Mouse (Mus musculus): Measurements from ENCODE around the gene Hmgn1.
A peak's percentile ranks its signal among the peaks of the same experiment; 100 is the strongest.
"Not testable (repeated sequence)": the region's sequence is repeated elsewhere in the genome, so short reads cannot be mapped to it uniquely, and the experiment has no call there.

Gene Hmgn1

DNA sequence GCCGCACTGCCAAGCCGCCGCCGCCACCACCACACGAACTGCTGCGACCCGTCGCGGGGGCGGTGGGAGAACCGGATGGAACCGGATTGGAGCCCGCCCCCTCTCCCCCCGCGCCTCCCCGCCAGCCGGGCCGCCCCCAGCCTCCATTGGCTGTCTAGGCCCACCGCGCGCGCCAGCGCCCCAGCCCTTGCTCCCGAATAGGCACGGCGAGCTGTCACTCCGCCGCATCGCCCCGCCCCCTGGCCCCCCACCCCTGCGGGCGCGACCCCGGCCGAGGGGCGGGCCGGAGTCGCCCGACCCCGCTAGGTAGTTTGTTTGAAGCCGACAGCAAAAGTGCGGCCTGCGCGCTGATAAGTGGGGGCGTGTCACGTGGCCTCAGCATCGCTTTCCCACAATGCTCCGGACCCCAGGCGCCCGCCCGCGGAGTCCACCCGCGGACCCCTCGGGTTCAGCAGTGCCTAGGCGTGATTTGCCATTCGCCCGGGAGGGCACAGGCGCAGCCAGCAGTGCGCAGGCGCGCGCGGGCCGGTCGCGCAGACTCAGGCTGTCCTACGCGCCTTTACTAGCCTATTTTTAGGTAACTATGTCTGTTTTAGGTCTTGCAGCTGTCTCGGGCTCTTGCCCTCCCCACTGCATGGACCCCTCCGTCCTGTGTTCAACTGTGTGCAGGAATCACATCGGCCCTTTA is at the start of gene Hmgn1:
Gene Hmgn1, minus strand, starts transcription at position 73 of the 688 bp plus-strand sequence.
- peak; percentile 33 for DNase-seq (ENCODE audit: low read depth, low spot score)

DNA sequence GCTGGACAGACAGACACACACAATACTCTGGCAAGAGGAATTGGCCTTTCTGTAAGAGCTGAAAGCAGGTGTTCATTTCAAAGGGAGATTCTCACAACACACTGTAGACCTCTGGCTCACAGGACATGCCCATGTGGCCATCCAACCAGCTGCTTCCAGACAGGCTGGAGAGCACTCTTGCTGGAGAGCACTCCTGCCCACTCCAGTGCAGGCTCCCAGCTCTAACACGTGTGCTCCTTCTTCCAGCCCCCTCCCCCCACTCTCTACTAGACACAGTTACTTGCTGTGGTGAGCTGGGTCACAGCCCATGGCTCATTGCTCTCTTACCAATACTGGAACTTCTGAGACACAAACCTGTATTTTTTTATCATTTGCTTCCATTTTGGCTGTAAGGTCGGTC is 47.9 kb upstream of the Hmgn1 start:
- DNase-seq (ENCODE audit: low read depth, low spot score), result no peak

DNA sequence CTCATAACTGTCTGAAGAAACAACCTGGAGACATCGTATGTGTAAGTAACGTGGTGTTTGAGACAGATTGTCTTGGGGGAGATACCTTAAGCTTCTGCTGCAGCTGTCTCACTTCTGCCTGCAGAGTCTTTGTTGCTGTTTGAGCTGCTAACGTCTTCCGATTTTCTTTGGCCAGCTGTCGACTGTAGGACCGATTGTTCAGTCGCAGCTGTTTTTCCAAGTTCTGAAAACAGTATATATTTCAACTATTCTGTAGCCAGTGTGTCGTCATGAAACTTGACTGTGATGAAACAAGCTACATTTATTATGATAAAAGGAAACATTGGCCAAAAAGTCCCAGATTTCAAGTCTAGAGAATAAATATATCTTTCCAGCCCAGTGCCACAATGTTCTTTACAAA is 46.1 kb upstream of the Hmgn1 start:
- DNase-seq (ENCODE audit: low read depth, low spot score), result no peak

DNA sequence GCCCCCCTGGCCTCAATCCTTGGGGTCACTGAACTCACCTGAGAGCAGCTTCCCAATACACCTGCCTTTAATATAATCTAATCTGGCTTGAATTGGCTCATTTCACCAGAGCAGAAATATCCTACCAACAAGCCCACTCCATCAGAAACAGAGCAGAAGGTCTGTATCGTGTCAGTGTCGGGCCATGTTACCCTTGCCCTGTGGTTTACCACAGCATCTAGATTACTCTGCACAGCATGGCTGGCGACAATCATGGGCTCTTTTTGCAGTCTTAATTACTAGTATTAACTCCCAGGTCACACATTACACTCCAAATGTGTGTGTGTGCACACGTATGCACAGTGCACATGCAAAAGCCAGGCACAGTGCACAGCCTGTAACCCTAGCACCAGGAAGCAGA is 41.3 kb upstream of the Hmgn1 start:
- no peak for DNase-seq (ENCODE audit: low read depth, low spot score)

DNA sequence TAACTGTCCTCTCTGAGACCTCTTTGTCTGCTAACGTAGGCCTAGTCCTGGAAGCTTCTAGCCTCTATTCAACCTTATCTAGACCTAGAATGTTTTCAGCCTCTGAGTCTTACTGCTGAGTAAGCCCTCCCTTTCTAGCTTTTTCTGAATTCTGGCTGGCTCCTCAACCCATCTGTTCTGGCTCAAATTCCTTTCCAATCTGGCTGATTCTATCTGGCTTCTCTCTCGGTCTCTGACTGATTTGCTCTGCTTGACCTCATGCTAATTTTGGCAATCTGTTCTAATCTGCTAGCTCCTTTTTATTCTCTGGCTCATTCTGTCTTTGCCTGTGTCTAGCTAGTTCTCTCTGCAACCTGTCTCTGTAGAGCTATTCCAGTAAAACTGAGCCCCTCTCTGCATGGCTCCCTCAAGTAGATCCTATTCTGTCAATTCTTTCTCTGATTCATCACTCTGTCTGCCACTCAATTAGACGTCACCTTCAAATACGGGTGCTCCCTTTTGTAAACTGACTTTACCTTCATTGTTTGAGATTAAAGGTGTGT is 38.3 kb upstream of the Hmgn1 start:
- DNase-seq (ENCODE audit: low read depth, low spot score), result no peak

DNA sequence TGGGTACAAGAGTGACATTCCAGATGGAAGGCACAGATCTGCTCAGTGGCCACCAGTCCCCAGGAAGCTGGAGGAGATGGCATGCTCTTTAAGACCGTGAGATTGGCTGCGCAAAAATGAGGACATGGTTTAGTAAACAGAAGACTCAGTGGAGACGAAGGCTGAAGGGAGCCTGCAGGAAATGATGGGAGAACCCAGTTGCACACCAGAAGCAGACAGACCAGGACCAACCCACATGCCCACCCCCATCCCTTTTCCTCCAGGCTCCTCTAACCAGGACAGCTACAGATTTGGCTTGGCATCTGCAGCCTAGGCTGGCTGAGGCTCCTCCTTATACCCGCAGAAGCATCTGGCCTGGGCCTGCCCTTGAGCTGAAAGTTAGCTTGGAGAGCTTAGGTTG is 33.8 kb upstream of the Hmgn1 start:
- DNase-seq (ENCODE audit: low read depth, low spot score), result no peak

DNA sequence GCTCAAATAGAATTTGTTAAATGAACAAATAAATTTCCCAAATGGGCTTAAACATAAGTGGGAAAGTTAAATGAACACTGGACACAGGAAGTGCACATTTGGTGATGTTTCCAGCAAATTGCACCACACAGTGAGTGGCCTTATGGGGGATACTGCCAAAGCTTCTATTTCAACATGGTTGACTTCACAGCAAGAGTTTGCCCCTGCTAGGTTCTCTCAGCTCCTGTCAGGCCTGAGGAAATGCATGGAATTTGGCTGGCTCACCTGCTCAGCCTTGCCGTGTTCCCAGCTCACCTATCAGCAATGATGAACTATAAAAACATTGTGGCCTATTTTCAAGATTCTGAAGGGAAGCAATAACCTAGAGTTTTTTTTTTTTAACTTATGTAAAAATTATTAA is 33.4 kb upstream of the Hmgn1 start:
- DNase-seq (ENCODE audit: low read depth, low spot score), result no peak

DNA sequence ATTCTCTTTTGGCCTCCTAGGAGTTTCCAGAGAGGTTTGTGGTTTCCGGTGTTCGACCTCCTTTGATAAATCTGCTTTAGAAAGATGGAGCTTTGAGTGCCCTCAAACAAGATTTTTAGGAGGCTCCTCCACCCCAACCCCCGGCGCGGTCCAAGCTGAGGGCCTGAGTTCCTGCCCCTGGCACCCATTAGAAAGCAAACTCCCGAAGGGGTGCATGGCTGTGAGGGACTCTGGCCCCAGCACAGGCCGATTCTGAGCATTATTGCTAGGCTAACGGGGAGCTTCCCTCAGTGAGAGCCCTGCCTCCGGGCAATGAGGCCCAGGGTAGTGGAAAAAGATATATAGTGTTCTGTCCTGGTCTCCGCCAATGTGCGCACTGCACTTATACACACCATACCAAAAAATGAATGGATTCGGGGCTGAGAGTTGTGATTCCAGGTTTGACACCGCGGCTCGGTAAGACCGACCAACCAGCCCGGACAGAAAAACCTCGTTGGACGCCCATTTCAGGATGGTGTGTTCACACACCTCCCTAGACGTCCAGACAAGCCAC is 32.3 kb upstream of the Hmgn1 start:
- no peak for DNase-seq (ENCODE audit: low read depth, low spot score)

DNA sequence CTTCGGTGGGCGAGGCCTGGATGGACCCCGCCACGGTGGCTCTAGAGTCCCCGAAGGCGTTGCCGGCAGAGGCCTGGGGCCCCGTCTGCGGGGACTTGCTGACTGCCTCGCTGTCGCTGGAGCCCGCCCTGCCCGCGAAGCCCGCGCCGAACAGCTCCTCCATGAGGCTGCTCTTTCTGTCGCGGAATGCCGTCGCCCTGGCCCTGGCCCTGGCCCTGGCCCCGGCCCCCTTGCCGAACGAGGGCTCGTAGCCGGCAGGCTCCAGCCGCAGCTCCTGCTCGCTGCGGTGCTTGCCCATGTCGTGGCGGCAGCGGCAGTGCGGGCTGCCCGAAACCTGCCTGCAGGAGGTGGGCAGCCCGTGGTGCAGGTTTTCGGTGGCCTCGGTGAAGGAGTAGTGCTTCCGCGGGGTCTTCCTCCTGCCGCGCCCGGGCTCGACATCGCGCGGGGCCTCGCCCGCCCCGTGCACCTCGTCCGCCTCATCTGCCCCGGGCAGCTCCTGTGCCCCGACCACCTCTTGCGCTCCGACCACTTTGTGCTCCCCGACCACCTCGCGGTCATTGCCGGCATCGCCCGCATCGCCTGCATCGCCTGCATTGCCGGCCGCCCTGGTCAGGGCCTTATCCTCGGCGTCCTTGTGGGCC is 31.7 kb upstream of the Hmgn1 start:
- no peak for DNase-seq (ENCODE audit: low read depth, low spot score)

DNA sequence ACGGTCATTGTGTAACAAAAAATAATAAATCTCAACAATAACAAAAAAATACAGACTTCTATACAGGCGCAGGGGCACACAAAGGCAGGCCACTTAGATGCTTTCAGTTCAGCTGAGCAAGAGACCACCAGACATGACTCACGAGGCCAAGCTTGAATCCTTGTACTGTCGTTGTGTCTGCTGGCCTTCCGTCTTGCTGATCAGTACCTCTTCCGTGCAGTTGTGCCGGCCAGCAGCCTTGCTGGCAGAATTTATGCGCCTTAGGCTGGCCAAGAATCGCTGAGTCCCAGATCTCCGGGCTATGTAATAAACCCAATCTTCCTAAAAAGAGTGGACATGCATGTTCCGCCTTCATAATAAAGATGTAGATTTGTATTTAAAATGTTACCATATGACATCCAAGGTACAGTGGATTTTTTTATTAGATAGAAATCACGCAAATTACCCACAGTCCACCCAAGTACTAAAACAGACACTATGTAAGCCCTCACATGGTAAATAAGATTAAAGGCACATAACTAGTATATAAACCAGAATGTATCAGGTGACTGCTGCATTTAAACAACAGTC is 31.1 kb upstream of the Hmgn1 start:
- DNase-seq (ENCODE audit: low read depth, low spot score), result no peak

DNA sequence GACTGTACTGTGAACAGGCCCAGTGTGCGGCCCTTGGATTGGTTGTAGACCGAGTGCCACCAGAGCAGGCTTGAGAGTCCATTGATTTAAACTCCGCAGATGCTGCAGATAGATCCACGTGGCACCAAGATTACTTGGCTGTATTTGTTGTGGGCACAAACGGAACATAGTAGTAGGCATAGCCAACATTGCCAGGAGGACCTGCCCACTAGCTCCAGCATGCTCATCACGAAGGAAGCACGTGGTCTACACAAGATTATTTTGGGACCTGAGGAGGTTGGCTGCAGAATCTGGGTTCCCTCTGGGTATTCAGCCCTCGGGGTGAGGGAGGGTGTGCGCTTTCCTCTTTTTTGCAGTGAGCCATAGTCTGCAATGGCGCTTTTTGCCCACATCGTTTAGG is 29.6 kb upstream of the Hmgn1 start:
- no peak for DNase-seq (ENCODE audit: low read depth, low spot score)

DNA sequence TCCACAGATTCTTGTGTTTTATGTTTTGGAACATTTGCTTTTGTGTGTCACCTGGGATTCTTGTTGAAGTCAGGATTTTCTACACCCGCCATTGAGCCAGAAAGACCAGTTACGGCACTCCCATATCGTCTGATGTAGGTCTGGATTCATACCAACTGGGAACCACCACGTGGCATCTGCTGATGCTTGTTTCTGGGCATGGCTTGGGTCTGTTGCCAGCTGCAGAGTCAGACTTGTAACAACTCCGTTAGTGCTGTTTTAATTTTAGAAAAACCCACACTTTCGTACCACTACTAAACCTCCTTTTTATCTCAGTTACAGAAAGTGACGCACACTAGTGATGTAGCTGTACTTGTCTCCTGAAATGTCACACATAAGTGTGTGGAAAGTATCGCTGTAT is 28.5 kb upstream of the Hmgn1 start:
- DNase-seq (ENCODE audit: low read depth, low spot score), result no peak

DNA sequence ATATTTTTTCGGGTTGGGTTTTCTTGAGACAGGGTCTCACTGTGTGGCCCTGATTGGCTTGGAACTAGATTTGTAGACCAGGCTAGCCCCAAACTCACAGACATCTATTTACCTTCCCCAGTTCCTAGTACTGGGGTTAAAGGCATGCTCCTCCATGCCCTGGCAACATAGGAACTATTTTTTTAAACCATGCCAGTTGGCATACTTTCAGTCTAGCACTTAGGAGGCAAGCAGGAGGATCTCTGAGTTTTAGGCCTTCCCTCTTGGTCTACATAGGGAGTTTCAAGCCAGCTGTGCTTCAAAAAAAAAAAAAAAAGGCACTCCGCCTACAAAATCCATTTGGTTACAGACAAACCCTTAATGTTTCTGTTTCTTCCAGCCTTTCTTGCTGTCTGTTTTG is 26.9 kb upstream of the Hmgn1 start:
- DNase-seq (ENCODE audit: low read depth, low spot score), result no peak

DNA sequence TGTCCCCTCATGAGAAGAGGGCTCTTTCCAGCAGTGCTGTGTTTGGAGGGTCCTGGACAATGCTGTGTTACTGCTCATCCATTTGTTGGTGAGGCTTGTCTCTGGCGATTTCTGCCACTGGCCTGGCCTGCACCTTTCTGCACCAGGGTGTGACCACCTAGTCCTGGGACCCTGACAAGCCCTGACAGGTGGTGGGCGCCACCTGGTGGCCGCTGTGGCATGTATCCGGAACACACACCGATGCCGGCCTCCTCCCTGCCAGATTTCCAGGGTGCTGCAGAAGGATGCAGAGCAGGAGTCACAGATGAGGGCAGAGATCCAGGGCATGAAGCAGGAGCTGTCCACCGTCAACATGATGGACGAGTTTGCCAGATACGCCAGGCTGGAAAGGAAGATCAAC is 24.0 kb upstream of the Hmgn1 start:
- DNase-seq (ENCODE audit: low read depth, low spot score), result no peak

DNA sequence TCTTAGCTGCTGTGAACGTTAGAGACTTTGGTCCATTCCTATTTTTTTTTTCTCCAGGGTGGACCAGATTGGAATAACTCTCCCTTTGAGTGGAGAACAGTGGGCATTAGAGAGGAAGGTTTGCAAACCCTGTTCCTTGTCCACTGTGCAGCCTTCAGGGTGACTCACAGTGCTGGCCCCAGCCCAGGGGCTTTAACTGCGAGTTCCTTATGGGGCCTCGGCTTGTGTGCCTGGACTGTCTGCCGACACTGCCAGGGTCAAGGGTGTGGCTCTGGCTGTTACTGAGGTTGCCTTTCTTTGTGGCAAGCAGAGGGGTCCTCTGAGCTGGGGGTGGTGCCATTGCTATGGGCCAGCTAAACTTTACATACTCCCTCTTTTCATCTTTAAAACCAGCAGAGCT is 23.5 kb upstream of the Hmgn1 start:
- DNase-seq (ENCODE audit: low read depth, low spot score), result no peak

DNA sequence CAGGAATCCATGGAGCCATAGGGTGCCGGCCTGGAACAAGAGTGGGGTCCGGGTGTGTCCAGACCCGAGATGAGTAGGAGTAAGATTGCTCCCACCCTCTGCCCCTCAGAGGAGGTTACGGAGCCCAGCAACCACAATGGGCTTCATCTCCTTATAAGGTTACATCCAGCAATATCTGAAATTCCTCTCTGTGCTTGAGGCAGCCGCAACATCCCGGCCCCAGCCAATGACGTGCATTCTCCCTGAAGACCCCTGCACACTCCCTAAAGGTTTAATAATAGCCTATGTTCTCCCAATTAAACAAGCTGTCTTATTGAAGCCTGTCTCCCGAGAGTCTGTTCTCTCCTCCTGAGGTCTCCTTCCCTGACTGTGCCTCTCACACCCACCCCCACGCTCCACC is 21.8 kb upstream of the Hmgn1 start:
- DNase-seq (ENCODE audit: low read depth, low spot score), result no peak

DNA sequence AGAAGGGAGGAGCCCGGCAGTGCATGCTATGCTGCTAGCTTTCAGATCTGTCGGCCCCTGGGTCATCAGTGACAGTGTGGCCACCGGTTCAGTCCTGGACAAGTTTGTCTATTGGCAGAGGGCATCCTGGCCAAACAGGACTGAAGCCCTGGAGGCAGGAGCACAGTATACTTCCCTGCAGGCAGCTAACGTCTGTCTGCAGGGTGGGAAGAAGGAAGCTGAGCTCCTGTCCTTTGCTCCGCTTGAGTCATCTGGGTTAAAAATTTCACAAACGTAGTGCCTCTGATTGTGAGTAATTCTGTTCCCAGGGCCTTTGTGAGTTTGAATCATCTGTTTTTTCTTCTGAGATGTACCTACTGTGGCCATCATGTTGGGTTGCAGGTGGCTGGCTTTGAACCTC is 21.3 kb upstream of the Hmgn1 start:
- DNase-seq (ENCODE audit: low read depth, low spot score), result no peak

DNA sequence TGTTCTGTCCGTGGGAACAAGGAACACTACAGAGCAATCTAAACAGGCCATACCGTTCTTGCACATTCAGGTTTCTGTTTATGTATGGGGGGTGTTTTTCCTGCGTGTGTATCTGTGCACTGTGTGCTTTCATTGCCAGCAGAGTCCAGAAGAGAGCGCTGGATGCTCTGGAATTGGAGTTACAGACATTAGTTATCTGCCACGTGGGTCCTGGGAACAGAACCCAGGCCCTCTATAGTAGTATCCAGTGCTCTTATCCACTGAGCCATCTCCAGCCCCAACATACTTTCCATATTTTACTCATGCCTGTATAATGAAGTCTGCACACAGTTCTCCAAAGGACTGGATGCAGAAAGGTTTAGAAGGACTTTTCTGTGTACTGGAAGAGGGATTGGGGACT is 18.3 kb upstream of the Hmgn1 start:
- DNase-seq (ENCODE audit: low read depth, low spot score), result no peak

DNA sequence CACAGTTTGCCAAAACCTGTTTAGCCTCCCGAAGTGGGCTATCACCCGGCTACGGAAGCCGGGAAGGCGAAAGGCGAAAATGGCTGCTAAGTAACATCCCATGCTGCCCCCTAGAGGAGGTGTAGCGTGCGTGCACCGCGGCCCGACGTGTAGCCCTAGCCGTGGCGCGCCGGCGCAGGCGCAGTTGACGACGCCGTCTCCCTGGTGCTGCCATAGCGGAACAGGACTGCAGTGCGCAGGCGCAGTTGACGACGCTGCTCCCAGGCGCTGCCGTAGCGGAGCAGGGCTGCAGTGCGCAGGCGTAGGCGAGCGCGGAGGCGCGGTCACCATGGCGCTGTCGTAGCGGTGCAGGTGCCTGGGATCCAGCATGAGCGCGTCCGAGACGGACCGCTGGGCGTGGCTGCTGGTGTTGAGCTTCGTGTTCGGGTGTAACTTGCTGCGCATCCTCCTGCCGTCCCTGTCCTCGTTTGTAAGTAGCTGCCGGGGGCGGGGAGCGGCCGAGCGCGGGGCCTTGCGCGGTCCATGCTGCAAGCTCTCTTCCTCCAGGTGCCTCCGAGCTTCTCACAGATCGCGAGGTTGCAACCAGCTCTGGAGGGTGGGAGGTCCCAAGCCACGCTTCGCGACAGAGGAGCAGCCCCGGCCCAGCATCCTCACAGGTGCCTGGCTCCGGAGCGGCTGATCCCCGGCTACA is 17.7 kb upstream of the Hmgn1 start, which contains the start of gene Wrb:
Gene Wrb, plus strand, starts transcription at position 298 of the 691 bp plus-strand sequence.
- peak; percentile 95 for DNase-seq (ENCODE audit: low read depth, low spot score)

DNA sequence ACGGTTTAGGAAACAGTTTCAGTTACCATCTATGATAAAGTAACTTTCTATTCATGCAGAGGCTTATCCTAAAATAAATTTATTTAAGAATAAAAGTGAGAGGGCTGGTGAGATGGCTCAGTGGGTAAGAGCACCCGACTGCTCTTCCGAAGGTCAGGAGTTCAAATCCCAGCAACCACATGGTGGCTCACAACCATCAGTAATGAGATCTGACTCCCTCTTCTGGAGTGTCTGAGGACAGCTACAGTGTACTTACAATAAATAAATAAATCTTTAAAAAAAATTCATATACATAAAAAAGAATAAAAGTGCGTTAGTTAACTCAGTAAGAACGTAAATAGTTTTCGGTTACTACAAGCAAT is 17.2 kb upstream of the Hmgn1 start:
- not testable (repeated sequence) for DNase-seq (ENCODE audit: low read depth, low spot score)

DNA sequence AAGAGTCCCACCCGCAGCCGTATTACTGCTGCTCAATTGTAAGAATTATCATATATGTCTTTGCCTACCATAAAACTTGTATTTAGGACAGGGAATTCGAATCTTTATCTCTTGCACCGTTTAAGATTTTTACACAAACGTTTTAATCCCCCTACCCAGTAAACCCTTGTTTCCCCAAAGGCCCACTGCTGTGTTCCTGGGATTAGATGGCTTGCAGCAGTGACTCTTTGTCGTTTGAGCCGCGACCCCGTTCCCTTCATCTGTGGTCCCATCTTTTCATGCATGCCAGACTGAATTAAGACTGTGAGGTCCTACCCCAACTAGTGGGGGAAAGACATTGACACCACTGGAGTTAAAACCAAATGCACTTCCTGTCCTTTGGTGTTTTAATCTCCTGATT is 937 bp upstream of the Hmgn1 start:
- no peak for DNase-seq (ENCODE audit: low read depth, low spot score)

DNA sequence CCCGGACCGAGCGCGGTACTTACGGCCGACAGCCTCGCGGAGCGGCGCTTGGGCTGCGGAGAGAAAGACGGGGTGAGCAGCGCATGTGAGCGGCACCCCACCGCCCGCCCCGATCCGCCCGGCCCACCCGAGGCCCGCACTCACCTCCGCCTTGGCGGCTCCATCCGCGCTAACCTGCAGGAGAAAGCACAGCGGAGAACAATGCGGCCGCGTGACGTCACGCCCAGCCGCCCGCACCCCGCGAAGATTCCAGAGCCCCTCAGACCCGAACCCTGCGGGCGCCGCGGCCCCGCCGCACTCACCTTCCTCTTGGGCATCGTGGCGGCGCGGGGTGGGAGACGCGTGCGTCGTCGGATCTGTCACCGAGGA is 257 bp downstream of the Hmgn1 start:
- no peak for DNase-seq (ENCODE audit: low read depth, low spot score)
